Mouse (Mus musculus): ENCODE data around the gene Pacsin1. TPM values are rescaled to one million over a fixed set of nuclear protein-coding genes. Genes with fewer than 3 reads are reported as not detected.

The Pacsin1 gene
- polyA plus RNA-seq, 1 experiment from 2014 or later: 1.5 TPM

- Histone ChIP-seq H3K4me2 (no peak overlapping the region), H3K9me3 (replicated peaks) (no peaks in the 10 kb centered on the region), H3K4me3 (replicated peaks) (no peak overlapping the region), H3K4me1 (0 out of 2 replicates have a peak, but pooled peaks cover 3% of the 10 kb centered on the region), H3K36me3 (no peaks in the 10 kb centered on the region), H3K9ac (no peak overlapping the region), H3K27me3 (no peaks in the 10 kb centered on the region), H3K27ac (no peak overlapping the region)
- WGBS: 91% methylated on average over 6 of the region's 6 CpGs
- ATAC-seq (replicated peaks; ENCODE audit: low FRiP score): no peak
Measured at GRCm38 (mm10) chr17:27740961-27741360, 85.7 kb downstream of the Pacsin1 start.

GRCm38 (mm10) chr17:27746446-27746845 is 91.1 kb downstream of the Pacsin1 start:
- ATAC-seq (replicated peaks; ENCODE audit: low FRiP score): no peak
- 44% methylated on average over 4 of the region's 4 CpGs for whole genome bisulfite sequencing
- H3K4me2 ChIP-seq: no peak overlapping the region
- peak overlapping the region; percentile 37 for H3K27ac ChIP-seq
- H3K36me3 ChIP-seq: peaks cover 10% of the 10 kb centered on the region
- no peaks in the 10 kb centered on the region for H3K27me3 ChIP-seq
- H3K9me3 ChIP-seq (replicated peaks): no peaks in the 10 kb centered on the region
- no peak overlapping the region for H3K4me3 ChIP-seq (replicated peaks)
- H3K9ac ChIP-seq: no peak overlapping the region
- H3K4me1 ChIP-seq: peaks cover 28% of the 10 kb centered on the region

- Histone ChIP-seq H3K9me3 (replicated peaks) (no peaks in the 10 kb centered on the region), H3K27ac (no peak overlapping the region), H3K4me1 (peaks cover 25% of the 10 kb centered on the region), H3K9ac (no peak overlapping the region), H3K4me2 (no peak overlapping the region), H3K4me3 (replicated peaks) (no peak overlapping the region), H3K27me3 (no peaks in the 10 kb centered on the region), H3K36me3 (peaks cover 25% of the 10 kb centered on the region)
- ATAC-seq (replicated peaks; ENCODE audit: low FRiP score): no peak
- WGBS: 98% methylated on average over 2 of the region's 2 CpGs
Measured at GRCm38 (mm10) chr17:27748123-27748522, 92.8 kb downstream of the Pacsin1 start.

GRCm38 (mm10) chr17:27750451-27750942 is 95.2 kb downstream of the Pacsin1 start:
- H3K27me3 ChIP-seq: no peaks in the 10 kb centered on the region
- peaks cover 34% of the 10 kb centered on the region for H3K36me3 ChIP-seq
- no peak overlapping the region for H3K4me2 ChIP-seq
- no peak overlapping the region for H3K4me3 ChIP-seq (replicated peaks)
- no peak overlapping the region for H3K27ac ChIP-seq
- no peak for ATAC-seq (replicated peaks; ENCODE audit: low FRiP score)
- no peaks in the 10 kb centered on the region for H3K9me3 ChIP-seq (replicated peaks)
- no peak overlapping the region for H3K9ac ChIP-seq
- H3K4me1 ChIP-seq: peaks cover 25% of the 10 kb centered on the region
- 82% methylated on average over 6 of the region's 6 CpGs for WGBS

GRCm38 (mm10) chr17:27751314-27752202 is 96.2 kb downstream of the Pacsin1 start:
- Histone ChIP-seq H3K36me3 (peaks cover 37% of the 10 kb centered on the region), H3K4me3 (replicated peaks) (no peak overlapping the region), H3K27me3 (no peaks in the 10 kb centered on the region), H3K9me3 (replicated peaks) (no peaks in the 10 kb centered on the region), H3K9ac (no peak overlapping the region), H3K4me2 (no peak overlapping the region), H3K27ac (no peak overlapping the region), H3K4me1 (peaks cover 20% of the 10 kb centered on the region)
- ATAC-seq (replicated peaks; ENCODE audit: low FRiP score): no peak
- WGBS: 82% methylated on average over 8 of the region's 8 CpGs

- peaks cover 6% of the 10 kb centered on the region; the same call in 1 of the 2 replicates for H3K9me3 ChIP-seq (replicated peaks)
- no peak overlapping the region for H3K4me2 ChIP-seq
- H3K4me1 ChIP-seq: peaks cover 11% of the 10 kb centered on the region
- WGBS: 76% methylated on average over 6 of the region's 6 CpGs
- H3K9ac ChIP-seq: no peak overlapping the region
- peaks cover 23% of the 10 kb centered on the region for H3K36me3 ChIP-seq
- no peak overlapping the region for H3K27ac ChIP-seq
- no peak for ATAC-seq (replicated peaks; ENCODE audit: low FRiP score)
- H3K4me3 ChIP-seq (replicated peaks): no peak overlapping the region
- H3K27me3 ChIP-seq: no peaks in the 10 kb centered on the region
Measured at GRCm38 (mm10) chr17:27760169-27760568, 104.9 kb downstream of the Pacsin1 start.

Other genes starting within 250 kb of the Pacsin1 start
- 1.0 and 1.2 TPM in 2 replicates for gene Grm4, start 134.1 kb upstream of the Pacsin1 start, polyA plus RNA-seq (2015; fragmentation: Nextera tagmentation; extraction: Ambion mirVana)
- 250 and 269 TPM in 2 replicates for gene Hmga1, start 99.0 kb upstream of the Pacsin1 start, polyA plus RNA-seq (2015; fragmentation: Nextera tagmentation; extraction: Ambion mirVana)
- gene AI413582, start 89.8 kb upstream of the Pacsin1 start, polyA plus RNA-seq (2015; fragmentation: Nextera tagmentation; extraction: Ambion mirVana): 14.1 and 17.3 TPM in 2 replicates
- 75.2 and 81.5 TPM in 2 replicates for gene Nudt3, start 32.0 kb upstream of the Pacsin1 start, polyA plus RNA-seq (2015; fragmentation: Nextera tagmentation; extraction: Ambion mirVana)
- not detected in 2 replicates for gene RPS10-NUDT3, start 20.3 kb upstream of the Pacsin1 start, polyA plus RNA-seq (2015; fragmentation: Nextera tagmentation; extraction: Ambion mirVana)
- 973 and 1,016 TPM in 2 replicates for gene Rps10, start 18.8 kb upstream of the Pacsin1 start, polyA plus RNA-seq (2015; fragmentation: Nextera tagmentation; extraction: Ambion mirVana)
- gene Spdef, start 73.4 kb downstream of the Pacsin1 start, polyA plus RNA-seq (2015; fragmentation: Nextera tagmentation; extraction: Ambion mirVana): 0.16 and 1.4 TPM in 2 replicates
- gene D17Wsu92e, start 165.1 kb downstream of the Pacsin1 start, polyA plus RNA-seq (2015; fragmentation: Nextera tagmentation; extraction: Ambion mirVana): 16.7 and 16.8 TPM in 2 replicates
- 330 and 331 TPM in 2 replicates for gene Snrpc, start 182.6 kb downstream of the Pacsin1 start, polyA plus RNA-seq (2015; fragmentation: Nextera tagmentation; extraction: Ambion mirVana)
- 6.1 and 7.9 TPM in 2 replicates for gene Uhrf1bp1, start 200.9 kb downstream of the Pacsin1 start, polyA plus RNA-seq (2015; fragmentation: Nextera tagmentation; extraction: Ambion mirVana)